Comparison of ENCODE assay signal across 9 mouse cellular contexts in the genomic region with DNA sequence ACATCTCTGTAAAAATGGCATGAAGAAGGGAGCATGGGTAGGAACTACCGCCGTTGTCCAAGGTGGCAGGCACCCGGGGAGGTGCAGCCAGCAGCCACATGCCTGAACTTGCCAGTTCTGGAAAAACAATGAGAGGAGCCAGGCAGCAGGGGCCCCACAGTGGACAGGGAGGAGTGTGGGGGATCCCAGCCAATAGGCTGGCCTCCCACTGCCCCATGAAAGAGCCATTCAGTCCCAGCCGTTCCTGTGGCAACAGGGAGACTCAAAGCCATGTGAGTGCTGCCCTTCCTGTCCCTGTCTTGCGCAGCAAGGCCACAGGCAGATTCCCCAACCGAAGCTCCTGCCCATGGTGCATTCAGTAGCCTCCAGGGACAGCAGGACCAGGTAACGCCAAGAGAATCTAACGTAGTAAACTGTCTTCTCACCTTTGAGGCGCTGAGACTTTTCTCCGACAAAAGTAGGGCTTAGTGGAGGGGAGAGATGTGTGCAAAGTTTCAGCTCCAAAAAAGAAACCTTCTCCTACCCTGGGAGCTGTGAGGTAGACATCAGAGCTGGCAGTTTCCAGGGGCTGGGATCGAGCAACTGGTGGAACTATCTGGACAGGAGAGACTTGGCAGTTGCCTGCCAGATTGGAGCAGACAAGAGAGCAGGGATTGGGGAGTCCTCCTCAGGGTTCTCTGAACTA. TPM values are rescaled to one million over a fixed set of nuclear protein-coding genes. Genes with fewer than 3 reads are reported as not detected.
DNase-seq lines count a peak whose midpoint lies in the region; ATAC-seq and TF ChIP-seq lines count a peak whose summit lies in the region.
"Had no signal": no experiment of that assay in that cellular context is flagged by ENCODE, and none has a peak within 500 bp of the region (broad histone marks: within the 10 kb centered on the region; RNA-seq: fewer than 3 reads in every experiment).

No protein-coding gene starts in this region.

- H3K4me1 ChIP-seq in kidney, embryonic 16.5 days (ENCODE audit: insufficient read depth, low read length) = peaks cover 46% of the 10 kb centered on the region
- H3K4me1 ChIP-seq in kidney, adult 2 months (ENCODE audit: control insufficient read depth, insufficient read depth, low read length) = peaks cover 12% of the 10 kb centered on the region
- peaks cover 20% of the 10 kb centered on the region for H3K4me1 ChIP-seq in forebrain, embryonic 16.5 days (replicated peaks; ENCODE audit: control insufficient read depth, insufficient read depth, low read length)

- no peak for TF ChIP-seq POLR2A in kidney, adult 2 months (IDR thresholded peaks at IDR 0.05; ENCODE audit: low read depth, low read length)

- no peaks in the 10 kb centered on the region for H3K9me3 ChIP-seq in kidney, embryonic 16.5 days (ENCODE audit: low read length)
- H3K9me3 ChIP-seq in forebrain, embryonic 16.5 days (ENCODE audit: control insufficient read depth, low read length) = no peaks in the 10 kb centered on the region
- H3K9me3 ChIP-seq: liver, embryonic 15.5 days had no signal

- DNase-seq in kidney, adult 2 months = no peak
- DNase-seq in cerebellum, adult 9-10 months = peak; percentile 57
- peak; percentile 68 to 82 for DNase-seq in layer of hippocampus, adult 8-10 months (ENCODE audit: low spot score in 2 of 2)
- DNase-seq in retina, embryonic 14.5 days (ENCODE audit: low spot score) = peak; percentile 78
- no peak for DNase-seq in spleen, postnatal 10 days (ENCODE audit: low spot score in 2 of 2)
- DNase-seq in yolk sac, embryonic 10.5 days (ENCODE audit: low spot score) = no peak

- H3K4me3 ChIP-seq in kidney, embryonic 16.5 days (ENCODE audit: low read length) = no peak overlapping the region
- H3K4me3 ChIP-seq in kidney, adult 2 months (ENCODE audit: insufficient read depth, low read depth, low read length) = no peak overlapping the region
- no peak overlapping the region for H3K4me3 ChIP-seq in forebrain, embryonic 16.5 days (replicated peaks; ENCODE audit: low read length)
- H3K4me3 ChIP-seq: liver, embryonic 15.5 days had no signal

- no peak for TF ChIP-seq CTCF in kidney, adult 2 months (conservative IDR thresholded peaks at IDR 0.05; ENCODE audit: insufficient read depth, insufficient read length, low read depth, low read length)

- WGBS in kidney, embryonic 16.5 days = 25% methylated on average over 11 of the region's 11 CpGs
- WGBS in kidney, adult 2 months = 56% methylated on average over 11 of the region's 11 CpGs
- WGBS in forebrain, embryonic 16.5 days = 7% methylated on average over 11 of the region's 11 CpGs

- no peak for ATAC-seq in kidney, embryonic 16.5 days (ENCODE audit: low FRiP score, low TSS enrichment)
- ATAC-seq in forebrain, embryonic 16.5 days = peak; percentile 68

- no peak overlapping the region; the same call in 1 of the 2 replicates for H3K27ac ChIP-seq in kidney, embryonic 16.5 days (ENCODE audit: low read length)
- no peak overlapping the region for H3K27ac ChIP-seq in kidney, adult 2 months (ENCODE audit: insufficient read depth, low read depth, low read length)
- peak overlapping the region; percentile 58; the same call in 1 of the 2 replicates for H3K27ac ChIP-seq in forebrain, embryonic 16.5 days (ENCODE audit: low read length)
- H3K27ac ChIP-seq: liver, embryonic 15.5 days had no signal

- peak overlapping the region; percentile 27; the same call in 1 of the 2 replicates for H3K9ac ChIP-seq in kidney, embryonic 16.5 days (replicated peaks; ENCODE audit: low read length)
- H3K9ac ChIP-seq in forebrain, embryonic 16.5 days (replicated peaks; ENCODE audit: low read depth, low read length) = no peak overlapping the region; the same call in 1 of the 2 replicates
- H3K9ac ChIP-seq: liver, embryonic 15.5 days had no signal

- no peaks in the 10 kb centered on the region for H3K36me3 ChIP-seq in kidney, embryonic 16.5 days (ENCODE audit: insufficient read depth, low read length)
- no peaks in the 10 kb centered on the region for H3K36me3 ChIP-seq in kidney, adult 2 months (ENCODE audit: control insufficient read depth, insufficient read depth, low read length)
- H3K36me3 ChIP-seq in forebrain, embryonic 16.5 days (ENCODE audit: control insufficient read depth, insufficient read depth) = no peaks in the 10 kb centered on the region
- H3K36me3 ChIP-seq: liver, embryonic 15.5 days had no signal

- 0 out of 2 replicates have a peak overlapping the region, but pooled peaks have one; percentile 3 for H3K4me2 ChIP-seq in kidney, embryonic 16.5 days (replicated peaks; ENCODE audit: low read depth, low read length)
- peak overlapping the region; percentile 15; the same call in 1 of the 2 replicates for H3K4me2 ChIP-seq in forebrain, embryonic 16.5 days (ENCODE audit: low read length)
- H3K4me2 ChIP-seq: liver, embryonic 15.5 days had no signal

- no peaks in the 10 kb centered on the region for H3K27me3 ChIP-seq in kidney, embryonic 16.5 days (ENCODE audit: insufficient read depth, low read length)
- no peaks in the 10 kb centered on the region for H3K27me3 ChIP-seq in kidney, adult 2 months (replicated peaks; ENCODE audit: control insufficient read depth, insufficient read depth, low read length)
- H3K27me3 ChIP-seq in forebrain, embryonic 16.5 days (replicated peaks; ENCODE audit: control insufficient read depth, insufficient read depth, low read length) = no peaks in the 10 kb centered on the region

RNA-seq across cellular contexts. Expression of gene Usp2, which starts 5.2 kb away (rescaled TPM):
- 53.9 and 57.7 TPM in 2 replicates for polyA plus RNA-seq in kidney, embryonic 16.5 days (2015; fragmentation: Nextera tagmentation; extraction: Ambion mirVana)
- polyA plus RNA-seq in kidney, adult 2 months (2012; rRNA removed) = 55.5 and 66.8 TPM in 2 replicates
- 13.6 and 13.7 TPM in 2 replicates for polyA plus RNA-seq in forebrain, embryonic 16.5 days (2015; fragmentation: Nextera tagmentation; extraction: Ambion mirVana)
- 100 to 1,000 TPM in 1 of 4 experiments, 10 to 100 TPM in 3; 82.1 to 101 (median 90.9) TPM for total RNA-seq in layer of hippocampus, adult 8-10 months (2022)

RNA-seq across cellular contexts. Expression of gene Thy1, which starts 28.9 kb away (rescaled TPM):
- 7.7 and 10.5 TPM in 2 replicates for polyA plus RNA-seq in kidney, embryonic 16.5 days (2015; fragmentation: Nextera tagmentation; extraction: Ambion mirVana)
- 9.2 and 20.6 TPM in 2 replicates for polyA plus RNA-seq in kidney, adult 2 months (2012; rRNA removed)
- 4.7 and 5.4 TPM in 2 replicates for polyA plus RNA-seq in forebrain, embryonic 16.5 days (2015; fragmentation: Nextera tagmentation; extraction: Ambion mirVana)
- total RNA-seq in layer of hippocampus, adult 8-10 months (2022) = 1,000 to 10,000 TPM in 2 of 4 experiments, 100 to 1,000 TPM in 2; 838 to 6,022 (median 3,337) TPM

RNA-seq across cellular contexts. Expression of gene Mfrp, which starts 29.5 kb away (rescaled TPM):
- polyA plus RNA-seq in kidney, embryonic 16.5 days (2015; fragmentation: Nextera tagmentation; extraction: Ambion mirVana) = 0.10 and 0.25 TPM in 2 replicates
- polyA plus RNA-seq in kidney, adult 2 months (2012; rRNA removed) = 4.4 and 5.4 TPM in 2 replicates
- polyA plus RNA-seq in forebrain, embryonic 16.5 days (2015; fragmentation: Nextera tagmentation; extraction: Ambion mirVana) = 0.12 TPM in 1 of 2 replicates, not detected in the other
- total RNA-seq in layer of hippocampus, adult 8-10 months (2022) = 1 to 10 TPM in 2 of 4 experiments, under 1 TPM in 2; 0.33 to 1.4 (median 0.95) TPM
- polyA plus RNA-seq: liver, embryonic 15.5 days had no signal

RNA-seq across cellular contexts. Expression of gene C1qtnf5, which starts 35.0 kb away (rescaled TPM):
- polyA plus RNA-seq in kidney, embryonic 16.5 days (2015; fragmentation: Nextera tagmentation; extraction: Ambion mirVana) = 4.7 and 5.7 TPM in 2 replicates
- polyA plus RNA-seq in kidney, adult 2 months (2012; rRNA removed) = 16.8 and 19.6 TPM in 2 replicates
- polyA plus RNA-seq in forebrain, embryonic 16.5 days (2015; fragmentation: Nextera tagmentation; extraction: Ambion mirVana) = 2.3 and 2.7 TPM in 2 replicates
- 10 to 100 TPM; 14.6 to 23.4 (median 18.8) TPM for total RNA-seq in layer of hippocampus, adult 8-10 months (2022)

RNA-seq across cellular contexts. Expression of gene Gm49380, which starts 41.2 kb away (rescaled TPM):
- polyA plus RNA-seq in kidney, embryonic 16.5 days (2015; fragmentation: Nextera tagmentation; extraction: Ambion mirVana) = 0.22 and 0.25 TPM in 2 replicates
- polyA plus RNA-seq in kidney, adult 2 months (2012; rRNA removed) = not detected in 2 replicates
- 0.15 and 0.16 TPM in 2 replicates for polyA plus RNA-seq in forebrain, embryonic 16.5 days (2015; fragmentation: Nextera tagmentation; extraction: Ambion mirVana)
- 1 to 10 TPM in 1 of 4 experiments, under 1 TPM in 3; 0.43 to 1.1 (median 0.58) TPM for total RNA-seq in layer of hippocampus, adult 8-10 months (2022)
- polyA plus RNA-seq: liver, embryonic 15.5 days had no signal

Comparison
In these comparisons a context has a peak if more than half of its experiments do, and no peak if none do; other contexts are left out.
1. DNase-seq: peak in cerebellum, adult 9-10 months (single experiment), layer of hippocampus, adult 8-10 months (2 of 2) and retina, embryonic 14.5 days (single experiment); none in kidney, adult 2 months (single experiment), spleen, postnatal 10 days (0 of 2) and yolk sac, embryonic 10.5 days (single experiment).